Mouse (Mus musculus) heart, adult 2 months (tissue): Measurements from ENCODE around the gene Apol7a.
"Not testable (repeated sequence)": the region's sequence is repeated elsewhere in the genome, so short reads cannot be mapped to it uniquely, and the experiment has no call there.

ENCODE experiments used
- CTCF ChIP-seq: fragments of 200-600 bp; IDR thresholded peaks from 2 replicates; pipeline ENCODE4 v1.8.1; 2022; ENCODE audit warnings: antibody characterized with exemption, mild to moderate bottlenecking, moderate library complexity
- EP300 ChIP-seq: fragments of 200-500 bp; IDR thresholded peaks from 2 replicates; pipeline ENCODE4 v1.6.1; 2011; ENCODE audit warnings: low read depth, low read length, control low read depth; ENCODE audit not compliant: insufficient read depth
- POLR2A ChIP-seq: fragments of 200-500 bp; IDR thresholded peaks from 2 replicates; pipeline ENCODE4 v1.6.1; 2011; ENCODE audit warnings: mild to moderate bottlenecking, low read depth, low read length, control low read depth; ENCODE audit not compliant: insufficient read depth

DNA sequence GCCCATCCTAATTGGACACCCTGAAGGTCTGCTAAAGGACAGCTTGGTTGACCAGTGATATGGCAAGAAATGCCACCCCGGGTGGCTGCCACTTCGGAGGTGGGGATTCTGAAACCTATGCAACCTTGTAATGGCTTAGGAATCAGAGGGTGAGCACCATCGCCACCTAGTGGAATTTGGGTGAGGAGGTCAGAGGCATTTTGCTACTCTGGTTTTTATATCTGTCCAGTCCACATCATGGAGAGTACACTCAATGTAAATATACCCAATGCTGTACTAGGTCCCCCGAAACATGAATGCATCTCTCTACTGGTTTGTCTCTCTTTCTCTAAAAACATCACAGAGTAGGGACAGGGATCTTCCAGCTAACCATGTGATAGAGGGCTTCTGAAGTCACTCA, 13.8 kb upstream of the Apol7a start:
- not testable (repeated sequence) for TF ChIP-seq EP300, POLR2A
- peak; percentile 58 for TF ChIP-seq CTCF
